Mouse (Mus musculus) gastrocnemius, postnatal 4 days (tissue): Measurements from ENCODE around the gene Gm1043. TPM values are rescaled to one million over a fixed set of nuclear protein-coding genes. Genes with fewer than 3 reads are reported as not detected.

Experiments
- DNase-seq, 2 experiments: peaks; one replicate each; pipeline ENCODE4 v3.0.0; 2021 to 2022; ENCODE audit warnings: low spot score in 2 of 2, mixed read lengths in 2 of 2
- total RNA-seq, 2 experiments: library from RNA; stranded (reverse); gene quantifications; 2 replicates each; pipeline ENCODE4 v1.2.3; 2021

Gm1043 gene
- total RNA-seq, 2 experiments from 2014 or later, result not detected

- no peak for DNase-seq
Measured at GRCm38 (mm10) chr5:37066703-37067568, 18.2 kb upstream of the Gm1043 start.

GRCm38 (mm10) chr5:37073660-37074059 lies 11.5 kb upstream of the Gm1043 start:
- DNase-seq, result no peak

GRCm38 (mm10) chr5:37076692-37077329 lies 8.4 kb upstream of the Gm1043 start:
- no peak for DNase-seq

GRCm38 (mm10) chr5:37077330-37077698 lies 7.9 kb upstream of the Gm1043 start:
- no peak for DNase-seq

GRCm38 (mm10) chr5:37079484-37079883 lies 5.7 kb upstream of the Gm1043 start:
- no peak for DNase-seq

GRCm38 (mm10) chr5:37080601-37081000 lies 4.6 kb upstream of the Gm1043 start:
- DNase-seq, result no peak

- DNase-seq, result no peak
Measured at GRCm38 (mm10) chr5:37082420-37082819, 2.8 kb upstream of the Gm1043 start.

GRCm38 (mm10) chr5:37083209-37083770 lies 1.9 kb upstream of the Gm1043 start:
- DNase-seq, result no peak

GRCm38 (mm10) chr5:37083850-37084249 lies 1.3 kb upstream of the Gm1043 start:
- DNase-seq, result no peak

GRCm38 (mm10) chr5:37085918-37086317 lies 748 bp downstream of the Gm1043 start:
- DNase-seq, result no peak

GRCm38 (mm10) chr5:37087786-37088185 lies 2.6 kb downstream of the Gm1043 start:
- no peak for DNase-seq

GRCm38 (mm10) chr5:37088342-37089108 lies 3.4 kb downstream of the Gm1043 start:
- DNase-seq, result no peak

- DNase-seq, result no peak
Measured at GRCm38 (mm10) chr5:37091171-37091628, 6.0 kb downstream of the Gm1043 start.

- no peak for DNase-seq
Measured at GRCm38 (mm10) chr5:37094941-37095340, 9.8 kb downstream of the Gm1043 start.

GRCm38 (mm10) chr5:37097591-37097990 lies 12.4 kb downstream of the Gm1043 start:
- DNase-seq, result no peak

GRCm38 (mm10) chr5:37100813-37101212 lies 15.6 kb downstream of the Gm1043 start:
- DNase-seq, result no peak

- no peak for DNase-seq
Measured at GRCm38 (mm10) chr5:37101631-37102030, 16.5 kb downstream of the Gm1043 start.

- DNase-seq, result no peak
Measured at GRCm38 (mm10) chr5:37102056-37102455, 16.9 kb downstream of the Gm1043 start.

- no peak for DNase-seq
Measured at GRCm38 (mm10) chr5:37105531-37106456, 20.6 kb downstream of the Gm1043 start.

- no peak for DNase-seq
Measured at GRCm38 (mm10) chr5:37107111-37107510, 21.9 kb downstream of the Gm1043 start.
